Mouse (Mus musculus) spleen, adult 2 months (tissue): Measurements from ENCODE around the gene Gm8660. TPM values are rescaled to one million over a fixed set of nuclear protein-coding genes. Genes with fewer than 3 reads are reported as not detected.
"Not testable (repeated sequence)": the region's sequence is repeated elsewhere in the genome, so short reads cannot be mapped to it uniquely, and the experiment has no call there.

Experiments
- DNase-seq, 2 experiments: peaks; one replicate each; pipeline versions ENCODE4 v3.0.0 to v3.0.0-alpha.2; 2012 to 2021; ENCODE audit warnings: low spot score in 2 of 2, low read depth in 1 of 2
- H3K27ac ChIP-seq: fragments of 200-500 bp; 2 replicates; pipeline ENCODE4 v1.5.1; 2012; ENCODE audit warnings: low read length, inconsistent platforms; ENCODE audit not compliant: insufficient read depth
- H3K27me3 ChIP-seq: fragments of 200-500 bp; 2 replicates; pipeline ENCODE4 v1.6.1; 2012; ENCODE audit warnings: mild to moderate bottlenecking, moderate library complexity, low read length, inconsistent platforms; ENCODE audit not compliant: control insufficient read depth, insufficient read depth
- H3K36me3 ChIP-seq: fragments of 200-500 bp; 2 replicates; pipeline ENCODE4 v1.6.1; 2012; ENCODE audit warnings: mild to moderate bottlenecking, low read length, inconsistent platforms; ENCODE audit not compliant: control insufficient read depth, insufficient read depth
- H3K4me1 ChIP-seq: fragments of 200-500 bp; 2 replicates; pipeline ENCODE4 v1.6.1; 2011; ENCODE audit warnings: inconsistent platforms; ENCODE audit not compliant: control insufficient read depth, insufficient read depth, insufficient read length
- H3K4me3 ChIP-seq: fragments of 200-500 bp; 2 replicates; pipeline ENCODE4 v1.5.1; 2011; ENCODE audit warnings: mild to moderate bottlenecking, inconsistent platforms; ENCODE audit not compliant: insufficient read depth, insufficient read length; ENCODE audit errors: extremely low read depth
- WGBS: fragments of 180-500 bp; shearing (Covaris S2); methylation state at CpG from one replicate; pipeline ENCODE4 v1.1.7; 2018; 5-methylcytosine and 5-hydroxymethylcytosine counted together
- polyA plus RNA-seq: library from polyadenylated mRNA; depleted of rRNA; stranded (reverse); fragments of >200 nt; gene quantifications from 2 replicates; pipeline ENCODE4 v1.2.3, GENCODE M21; 2012; rRNA removed

Gm8660 gene
- not detected in 2 replicates for polyA plus RNA-seq

DNA sequence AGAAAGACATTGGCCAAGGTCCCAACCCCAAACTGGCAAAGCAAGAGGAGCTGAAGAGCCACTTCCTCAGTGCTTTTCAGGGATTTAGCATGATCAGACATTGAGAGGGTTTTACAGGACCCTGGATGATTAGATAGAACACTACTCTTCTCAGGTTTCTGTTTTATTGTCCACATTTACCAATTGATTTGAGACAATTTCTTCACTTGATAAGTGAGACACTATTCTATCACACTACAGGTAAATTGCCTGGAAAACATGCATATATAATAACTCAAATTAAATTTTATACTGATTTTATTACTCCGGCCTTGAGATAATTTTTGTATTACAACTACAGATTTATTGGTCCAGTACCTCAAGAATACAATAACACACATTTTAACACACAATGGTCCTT lies at the start of gene Gm8660:
Gm8660 (minus strand) TSS at position 101 of the 400 bp plus-strand sequence.
- not testable (repeated sequence) for H3K36me3 ChIP-seq, H3K4me3 ChIP-seq, H3K27me3 ChIP-seq, H3K27ac ChIP-seq, DNase-seq, H3K4me1 ChIP-seq
- no CpG with 5 or more reads among the region's 1 CpGs for WGBS

DNA sequence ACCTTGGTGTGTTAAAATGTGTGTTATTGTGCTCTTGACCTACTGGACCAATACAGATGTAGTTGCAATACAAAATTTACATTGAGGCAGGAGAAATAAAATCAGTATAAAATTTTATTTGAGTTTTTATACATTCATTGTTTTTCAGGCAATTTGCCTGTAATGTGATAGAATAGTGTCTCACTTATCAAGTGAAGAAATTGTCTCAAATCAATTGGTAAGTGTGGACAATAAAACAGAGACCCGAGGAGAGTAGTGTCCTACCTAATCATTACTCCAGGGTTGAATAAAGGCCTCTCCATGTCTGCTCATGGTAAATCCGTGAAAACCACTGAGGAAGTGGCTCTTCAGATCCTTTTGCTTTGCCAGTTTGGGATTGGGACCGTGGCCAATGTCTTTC lies 42.4 kb upstream of the Gm8660 start, which contains the start of gene Vmn1r148:
Vmn1r148 (plus strand) TSS at position 301 of the 400 bp plus-strand sequence.
- not testable (repeated sequence) for H3K27me3 ChIP-seq, DNase-seq, H3K4me3 ChIP-seq, H3K36me3 ChIP-seq, H3K4me1 ChIP-seq, H3K27ac ChIP-seq
- no CpG with 5 or more reads among the region's 3 CpGs for WGBS

DNA sequence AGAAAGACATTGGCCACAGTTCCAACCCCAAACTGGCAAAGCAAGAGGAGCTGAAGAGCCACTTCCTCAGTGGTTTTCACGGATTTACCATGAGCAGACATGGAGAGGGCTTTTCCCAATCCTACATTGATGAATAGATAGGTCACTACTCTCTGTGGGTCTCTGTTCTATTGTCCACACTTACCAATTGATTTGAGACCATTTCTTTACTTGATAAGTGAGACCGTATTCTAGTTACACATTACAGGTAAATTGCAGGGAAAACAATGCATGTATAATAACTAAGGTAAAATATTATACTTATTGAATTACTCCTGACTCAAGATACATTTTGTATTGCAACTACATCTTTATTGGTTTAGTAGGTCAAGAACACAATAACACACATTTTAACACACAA lies 41.2 kb downstream of the Gm8660 start, which contains the start of gene Gm4187:
Gm4187 (minus strand) TSS at position 101 of the 400 bp plus-strand sequence.
- not testable (repeated sequence) for H3K4me3 ChIP-seq, H3K4me1 ChIP-seq, H3K27me3 ChIP-seq, H3K36me3 ChIP-seq, H3K27ac ChIP-seq, DNase-seq
- no CpG with 5 or more reads among the region's 2 CpGs for WGBS

Other genes starting within 250 kb of the Gm8660 start
- not detected in 2 replicates for gene Gm10666, start 236.3 kb downstream of the Gm8660 start, polyA plus RNA-seq
- not detected in 2 replicates for gene Vmn1r142, start 207.0 kb downstream of the Gm8660 start, polyA plus RNA-seq
- gene Vmn1r143, start 181.7 kb downstream of the Gm8660 start, polyA plus RNA-seq: not detected in 2 replicates
- not detected in 2 replicates for gene Gm8653, start 169.8 kb downstream of the Gm8660 start, polyA plus RNA-seq
- gene Gm8453, start 141.6 kb downstream of the Gm8660 start, polyA plus RNA-seq: not detected in 2 replicates
- not detected in 2 replicates for gene Gm4187, start 41.3 kb downstream of the Gm8660 start, polyA plus RNA-seq
- gene Vmn1r148, start 42.5 kb upstream of the Gm8660 start, polyA plus RNA-seq: not detected in 2 replicates
- gene Vmn1r149, start 67.2 kb upstream of the Gm8660 start, polyA plus RNA-seq: not detected in 2 replicates
- gene Gm10665, start 93.0 kb upstream of the Gm8660 start, polyA plus RNA-seq: not detected in 2 replicates
- gene Vmn1r151, start 128.6 kb upstream of the Gm8660 start, polyA plus RNA-seq: not detected in 2 replicates
- not detected in 2 replicates for gene Vmn1r152, start 151.9 kb upstream of the Gm8660 start, polyA plus RNA-seq
- not detected in 2 replicates for gene Gm8677, start 163.8 kb upstream of the Gm8660 start, polyA plus RNA-seq
- not detected in 2 replicates for gene Gm4201, start 194.3 kb upstream of the Gm8660 start, polyA plus RNA-seq
- not detected in 2 replicates for gene Gm4565, start 217.1 kb upstream of the Gm8660 start, polyA plus RNA-seq